Mouse (Mus musculus) cerebellum, adult 2 months (tissue): ENCODE results near the gene Kif1c. TPM values are rescaled to one million over a fixed set of nuclear protein-coding genes. Genes with fewer than 3 reads are reported as not detected.
A peak's percentile ranks its signal among the peaks of the same experiment; 100 is the strongest.

ENCODE experiments used
- DNase-seq, 2 experiments: peaks; one replicate each; pipeline ENCODE4 v3.0.0; 2021
- H3K27ac ChIP-seq: fragments of 200-500 bp; 2 replicates; pipeline ENCODE4 v1.5.1; 2012; ENCODE audit warnings: low read length, control low read depth, inconsistent platforms; ENCODE audit not compliant: insufficient read depth
- H3K27me3 ChIP-seq: fragments of 200-500 bp; 2 replicates; pipeline ENCODE4 v1.6.1; 2012; ENCODE audit warnings: inconsistent platforms, mild to moderate bottlenecking, low read length, moderate library complexity; ENCODE audit not compliant: control insufficient read depth, insufficient read depth
- H3K4me1 ChIP-seq: fragments of 200-500 bp; 2 replicates; pipeline ENCODE4 v1.6.1; 2011; ENCODE audit warnings: low read length; ENCODE audit not compliant: control insufficient read depth, insufficient read depth
- H3K4me3 ChIP-seq: fragments of 200-500 bp; replicated peaks from 2 replicates; pipeline ENCODE3; 2011; ENCODE audit warnings: mild to moderate bottlenecking, low read depth, low read length, control low read depth; ENCODE audit not compliant: insufficient read depth
- CTCF ChIP-seq: fragments of 200-500 bp; IDR thresholded peaks from 2 replicates; pipeline ENCODE4 v1.5.1; 2011; ENCODE audit warnings: low read depth, mild to moderate bottlenecking, control low read depth, low read length, moderate library complexity, borderline replicate concordance; ENCODE audit not compliant: insufficient read depth
- POLR2A ChIP-seq: fragments of 200-500 bp; IDR thresholded peaks from 2 replicates; pipeline ENCODE4 v1.6.1; 2011; ENCODE audit warnings: low read length, control low read depth, borderline replicate concordance; ENCODE audit not compliant: insufficient read depth
- WGBS: fragments of 180-500 bp; shearing (Covaris S2); methylation state at CpG from one replicate; pipeline ENCODE4 v1.1.7; 2018; 5-methylcytosine and 5-hydroxymethylcytosine counted together
- polyA plus RNA-seq: library from polyadenylated mRNA; depleted of rRNA; stranded (reverse); fragments of >200 nt; gene quantifications from 2 replicates; pipeline ENCODE4 v1.2.3, GENCODE M21; 2012

The Kif1c gene
- polyA plus RNA-seq, 1 experiment: 65.6 TPM

- TF ChIP-seq CTCF (no peak), POLR2A (peak; percentile 82)
- H3K4me3 ChIP-seq: peak within 1 kb of the TSS; percentile 85
- H3K27me3 ChIP-seq: no peaks in the 10 kb centered on the region
- DNase-seq: peak; percentile 98 to 100
- no peaks in the 10 kb centered on the region; the same call in 1 of the 2 replicates for H3K4me1 ChIP-seq
- WGBS: under 1% methylated on average over 44 of the region's 44 CpGs
- H3K27ac ChIP-seq: peak within 1 kb of the TSS; percentile 92
Observed at GRCm38 (mm10) chr11:70668771-70669505, 31.4 kb upstream of the Kif1c start, which contains the start of gene Spag7. Gene Spag7, minus strand, starts transcription at chr11:70669416.

GRCm38 (mm10) chr11:70669582-70670345 lies 30.6 kb upstream of the Kif1c start:
- peak; percentile 71 to 79 for DNase-seq
- Histone ChIP-seq H3K4me3 (peak overlapping the region; percentile 85), H3K27me3 (no peaks in the 10 kb centered on the region), H3K4me1 (peaks cover 4% of the 10 kb centered on the region), H3K27ac (peak overlapping the region; percentile 77)
- WGBS: under 1% methylated on average over 31 of the region's 31 CpGs
- TF ChIP-seq POLR2A: 0 out of 2 replicates have a peak, but pooled peaks have one; percentile 21
- TF ChIP-seq CTCF: peak; percentile 47; the same call in 1 of the 2 replicates

- WGBS: 23% methylated on average over 14 of the region's 14 CpGs
- no peak for TF ChIP-seq POLR2A
- TF ChIP-seq CTCF: no peak
- Histone ChIP-seq H3K4me3 (peak overlapping the region; percentile 85), H3K27me3 (no peaks in the 10 kb centered on the region), H3K27ac (peak overlapping the region; percentile 77), H3K4me1 (peaks cover 4% of the 10 kb centered on the region)
- DNase-seq: peak in 1 of 2 experiments; percentile 49
Observed at GRCm38 (mm10) chr11:70670483-70670882, 29.9 kb upstream of the Kif1c start.

GRCm38 (mm10) chr11:70671333-70672047 lies 28.9 kb upstream of the Kif1c start:
- H3K27ac ChIP-seq: no peak overlapping the region

GRCm38 (mm10) chr11:70674014-70674413 lies 26.3 kb upstream of the Kif1c start:
- no peak for TF ChIP-seq CTCF
- TF ChIP-seq POLR2A: no peak
- no peak overlapping the region for H3K4me3 ChIP-seq
- H3K4me1 ChIP-seq: peaks cover 4% of the 10 kb centered on the region
- no peaks in the 10 kb centered on the region for H3K27me3 ChIP-seq
- 25% methylated on average over 6 of the region's 6 CpGs for WGBS
- 0 out of 2 replicates have a peak overlapping the region, but pooled peaks have one; percentile 28 for H3K27ac ChIP-seq
- DNase-seq: peak in 1 of 2 experiments; percentile 27

More at GRCm38 (mm10) chr11:70671333-70672047, 28.9 kb upstream of the Kif1c start:
- H3K4me3 ChIP-seq: no peak overlapping the region
- H3K4me1 ChIP-seq: peaks cover 4% of the 10 kb centered on the region
- DNase-seq: peak in 1 of 2 experiments; percentile 21
- TF ChIP-seq POLR2A: no peak
- no peak for TF ChIP-seq CTCF
- no peaks in the 10 kb centered on the region for H3K27me3 ChIP-seq
- 76% methylated on average over 16 of the region's 16 CpGs for WGBS

GRCm38 (mm10) chr11:70674501-70674900 lies 25.8 kb upstream of the Kif1c start:
- peak in 1 of 2 experiments; percentile 17 for DNase-seq
- TF ChIP-seq POLR2A (no peak), CTCF (no peak)
- Histone ChIP-seq H3K27ac (no peak overlapping the region), H3K4me3 (no peak overlapping the region), H3K4me1 (peaks cover 4% of the 10 kb centered on the region), H3K27me3 (no peaks in the 10 kb centered on the region)
- WGBS: 61% methylated on average over 11 of the region's 11 CpGs

DNA sequence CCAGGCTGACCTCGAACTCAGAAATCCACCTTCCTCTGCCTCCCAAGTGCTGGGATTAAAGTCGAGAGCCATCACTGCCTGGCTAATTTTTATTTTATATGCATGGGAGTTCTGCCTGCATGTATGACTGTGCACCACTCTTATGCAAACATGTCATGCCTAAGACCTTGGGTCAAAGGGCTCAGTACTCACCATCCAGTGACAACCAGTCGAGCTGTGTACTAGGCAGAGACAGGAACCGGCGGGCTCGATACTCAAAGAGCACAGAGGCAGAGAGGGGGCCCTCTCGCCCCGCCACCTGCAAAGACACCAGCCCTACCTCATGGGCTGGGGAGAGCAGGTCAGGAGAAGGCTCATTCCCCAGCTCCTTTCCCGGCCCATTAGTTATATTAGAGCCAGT lies 22.3 kb upstream of the Kif1c start:
- Histone ChIP-seq H3K4me1 (peaks cover 4% of the 10 kb centered on the region), H3K4me3 (no peak overlapping the region), H3K27ac (no peak overlapping the region), H3K27me3 (no peaks in the 10 kb centered on the region)
- no peak for TF ChIP-seq CTCF
- no peak for TF ChIP-seq POLR2A
- no peak for DNase-seq
- 78% methylated on average over 9 of the region's 9 CpGs for WGBS
